Mouse (Mus musculus): ENCODE data around the gene Plcb2. TPM values are rescaled to one million over a fixed set of nuclear protein-coding genes. Genes with fewer than 3 reads are reported as not detected.
A peak's percentile ranks its signal among the peaks of the same experiment; 100 is the strongest.

Plcb2 gene
- polyA plus RNA-seq, 2 experiments, result 0.74 to 2.1 TPM

- peaks cover 34% of the 10 kb centered on the region for H3K27me3 ChIP-seq (ENCODE audit: control insufficient read depth, insufficient read depth, low read length)
Observed at GRCm38 (mm10) chr2:118695677-118696232, 32.5 kb downstream of the Plcb2 start.

GRCm38 (mm10) chr2:118693370-118693966 lies 34.8 kb downstream of the Plcb2 start:
- ATAC-seq (ENCODE audit: low FRiP score, low read depth), result no peak
- no peak for DNase-seq (ENCODE audit: low spot score)
- H3K4me1 ChIP-seq (ENCODE audit: control insufficient read depth, insufficient read depth, low read length), result no peaks in the 10 kb centered on the region
- no peaks in the 10 kb centered on the region for H3K36me3 ChIP-seq (ENCODE audit: control insufficient read depth, insufficient read depth, low read length)
- H3K4me3 ChIP-seq (replicated peaks; ENCODE audit: low read length), result no peak overlapping the region
- H3K9me3 ChIP-seq (ENCODE audit: control insufficient read depth, low read length), result no peaks in the 10 kb centered on the region
- H3K27ac ChIP-seq (replicated peaks; ENCODE audit: low read depth, low read length), result no peak overlapping the region
- H3K27me3 ChIP-seq (ENCODE audit: control insufficient read depth, insufficient read depth, low read length), result peaks cover 17% of the 10 kb centered on the region; the same call in 1 of the 2 replicates
- no peak overlapping the region for H3K9ac ChIP-seq (ENCODE audit: low read depth, low read length, severe bottlenecking)
- TF ChIP-seq POLR2A (IDR thresholded peaks at IDR 0.05; ENCODE audit: borderline replicate concordance, extremely low read depth, insufficient read depth, insufficient read length), result no peak
- 81% methylated on average over 19 of the region's 19 CpGs for WGBS
- H3K4me2 ChIP-seq (replicated peaks; ENCODE audit: low read depth, low read length, severe bottlenecking), result no peak overlapping the region

More at GRCm38 (mm10) chr2:118695677-118696232, 32.5 kb downstream of the Plcb2 start:
- peak; percentile 75 for DNase-seq (ENCODE audit: low spot score)
- Histone ChIP-seq H3K4me3 (replicated peaks; ENCODE audit: low read length) (no peak overlapping the region), H3K4me2 (replicated peaks; ENCODE audit: low read depth, low read length, severe bottlenecking) (no peak overlapping the region), H3K4me1 (ENCODE audit: control insufficient read depth, insufficient read depth, low read length) (peaks cover 6% of the 10 kb centered on the region; the same call in 1 of the 2 replicates), H3K9ac (ENCODE audit: low read depth, low read length, severe bottlenecking) (no peak overlapping the region), H3K27ac (replicated peaks; ENCODE audit: low read depth, low read length) (no peak overlapping the region), H3K9me3 (ENCODE audit: control insufficient read depth, low read length) (no peaks in the 10 kb centered on the region), H3K36me3 (ENCODE audit: control insufficient read depth, insufficient read depth, low read length) (no peaks in the 10 kb centered on the region)
- 31% methylated on average over 11 of the region's 11 CpGs for WGBS
- no peak for ATAC-seq (ENCODE audit: low FRiP score, low read depth)
- TF ChIP-seq POLR2A (IDR thresholded peaks at IDR 0.05; ENCODE audit: borderline replicate concordance, extremely low read depth, insufficient read depth, insufficient read length), result no peak

- ATAC-seq (ENCODE audit: low FRiP score, low read depth) (no peak), DNase-seq (ENCODE audit: low spot score) (no peak)
- H3K9ac ChIP-seq (ENCODE audit: low read depth, low read length, severe bottlenecking), result no peak overlapping the region
- H3K4me3 ChIP-seq (replicated peaks; ENCODE audit: low read length), result no peak overlapping the region
- no peaks in the 10 kb centered on the region for H3K9me3 ChIP-seq (ENCODE audit: control insufficient read depth, low read length)
- H3K27ac ChIP-seq (replicated peaks; ENCODE audit: low read depth, low read length), result no peak overlapping the region
- no peaks in the 10 kb centered on the region for H3K4me1 ChIP-seq (ENCODE audit: control insufficient read depth, insufficient read depth, low read length)
- H3K27me3 ChIP-seq (ENCODE audit: control insufficient read depth, insufficient read depth, low read length), result no peaks in the 10 kb centered on the region
- no peak overlapping the region for H3K4me2 ChIP-seq (replicated peaks; ENCODE audit: low read depth, low read length, severe bottlenecking)
- no peaks in the 10 kb centered on the region for H3K36me3 ChIP-seq (ENCODE audit: control insufficient read depth, insufficient read depth, low read length)
- TF ChIP-seq POLR2A (IDR thresholded peaks at IDR 0.05; ENCODE audit: borderline replicate concordance, extremely low read depth, insufficient read depth, insufficient read length), result no peak
- WGBS, result 80% methylated on average over 9 of the region's 10 CpGs
Observed at GRCm38 (mm10) chr2:118689875-118690274, 38.4 kb downstream of the Plcb2 start.

- Histone ChIP-seq H3K27ac (replicated peaks; ENCODE audit: low read depth, low read length) (no peak overlapping the region), H3K4me2 (replicated peaks; ENCODE audit: low read depth, low read length, severe bottlenecking) (no peak overlapping the region), H3K9me3 (ENCODE audit: control insufficient read depth, low read length) (no peaks in the 10 kb centered on the region), H3K36me3 (ENCODE audit: control insufficient read depth, insufficient read depth, low read length) (no peaks in the 10 kb centered on the region), H3K27me3 (ENCODE audit: control insufficient read depth, insufficient read depth, low read length) (no peaks in the 10 kb centered on the region), H3K4me3 (replicated peaks; ENCODE audit: low read length) (no peak overlapping the region), H3K4me1 (ENCODE audit: control insufficient read depth, insufficient read depth, low read length) (no peaks in the 10 kb centered on the region), H3K9ac (ENCODE audit: low read depth, low read length, severe bottlenecking) (no peak overlapping the region)
- WGBS, result 89% methylated on average over 3 of the region's 3 CpGs
- ATAC-seq (ENCODE audit: low FRiP score, low read depth) (no peak), DNase-seq (ENCODE audit: low spot score) (no peak)
- no peak for TF ChIP-seq POLR2A (IDR thresholded peaks at IDR 0.05; ENCODE audit: borderline replicate concordance, extremely low read depth, insufficient read depth, insufficient read length)
Observed at GRCm38 (mm10) chr2:118687791-118688190, 40.4 kb downstream of the Plcb2 start.

- DNase-seq (ENCODE audit: low spot score) (no peak), ATAC-seq (ENCODE audit: low FRiP score, low read depth) (no peak)
- no peaks in the 10 kb centered on the region for H3K9me3 ChIP-seq (ENCODE audit: control insufficient read depth, low read length)
- H3K27me3 ChIP-seq (ENCODE audit: control insufficient read depth, insufficient read depth, low read length), result no peaks in the 10 kb centered on the region
- no peak overlapping the region for H3K27ac ChIP-seq (replicated peaks; ENCODE audit: low read depth, low read length)
- H3K36me3 ChIP-seq (ENCODE audit: control insufficient read depth, insufficient read depth, low read length), result no peaks in the 10 kb centered on the region
- 74% methylated on average over 8 of the region's 8 CpGs for WGBS
- no peak overlapping the region for H3K4me3 ChIP-seq (replicated peaks; ENCODE audit: low read length)
- H3K9ac ChIP-seq (ENCODE audit: low read depth, low read length, severe bottlenecking), result no peak overlapping the region
- TF ChIP-seq POLR2A (IDR thresholded peaks at IDR 0.05; ENCODE audit: borderline replicate concordance, extremely low read depth, insufficient read depth, insufficient read length), result no peak
- H3K4me1 ChIP-seq (ENCODE audit: control insufficient read depth, insufficient read depth, low read length), result no peaks in the 10 kb centered on the region
- no peak overlapping the region for H3K4me2 ChIP-seq (replicated peaks; ENCODE audit: low read depth, low read length, severe bottlenecking)
Observed at GRCm38 (mm10) chr2:118686693-118687092, 41.5 kb downstream of the Plcb2 start.
